Mouse (Mus musculus) adrenal gland, adult (tissue): ENCODE results near the gene Apoa4.
A peak's percentile ranks its signal among the peaks of the same experiment; 100 is the strongest.

Experiments
- DNase-seq, 2 experiments: peaks; one replicate each; pipeline ENCODE4 v3.0.0; 2022 to 2023; ENCODE audit warnings: low spot score in 1 of 2; ENCODE audit not compliant: inconsistent age in 2 of 2

Gene Apoa4

DNA sequence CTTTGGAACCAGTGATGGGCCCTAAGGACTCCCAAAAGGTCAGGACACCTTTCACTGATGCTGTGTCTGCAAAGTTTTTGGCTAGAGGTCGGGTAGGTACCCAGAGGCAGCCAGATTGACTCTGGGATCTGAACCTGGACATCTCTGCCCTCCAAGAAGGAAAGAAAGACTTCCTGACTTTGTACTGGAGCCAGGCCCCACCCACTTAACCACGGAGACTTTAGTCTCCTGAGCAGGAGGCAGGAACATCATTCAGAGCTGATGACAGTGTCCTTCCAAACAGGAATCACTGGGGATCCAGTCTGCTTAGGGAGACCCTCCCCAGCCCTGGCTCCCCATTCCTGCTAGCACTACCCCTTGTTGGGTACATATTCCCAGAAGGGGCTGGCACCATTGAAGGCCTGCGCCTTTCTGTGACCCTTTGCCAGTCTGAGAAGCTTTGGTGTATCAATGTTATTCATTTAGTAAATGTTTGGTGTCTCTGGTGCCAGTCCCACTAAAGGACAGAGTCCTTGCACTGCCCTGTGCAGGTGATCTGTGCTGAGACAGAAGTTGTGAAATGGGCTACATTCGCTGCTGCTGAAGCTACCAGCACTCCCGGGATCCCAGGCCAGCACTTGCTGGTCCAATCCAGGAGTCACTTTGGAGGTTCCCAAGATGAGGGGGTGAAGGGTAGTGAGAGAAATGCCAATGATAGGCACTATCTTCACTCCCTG lies 15.4 kb upstream of the Apoa4 start:
- DNase-seq: no peak

DNA sequence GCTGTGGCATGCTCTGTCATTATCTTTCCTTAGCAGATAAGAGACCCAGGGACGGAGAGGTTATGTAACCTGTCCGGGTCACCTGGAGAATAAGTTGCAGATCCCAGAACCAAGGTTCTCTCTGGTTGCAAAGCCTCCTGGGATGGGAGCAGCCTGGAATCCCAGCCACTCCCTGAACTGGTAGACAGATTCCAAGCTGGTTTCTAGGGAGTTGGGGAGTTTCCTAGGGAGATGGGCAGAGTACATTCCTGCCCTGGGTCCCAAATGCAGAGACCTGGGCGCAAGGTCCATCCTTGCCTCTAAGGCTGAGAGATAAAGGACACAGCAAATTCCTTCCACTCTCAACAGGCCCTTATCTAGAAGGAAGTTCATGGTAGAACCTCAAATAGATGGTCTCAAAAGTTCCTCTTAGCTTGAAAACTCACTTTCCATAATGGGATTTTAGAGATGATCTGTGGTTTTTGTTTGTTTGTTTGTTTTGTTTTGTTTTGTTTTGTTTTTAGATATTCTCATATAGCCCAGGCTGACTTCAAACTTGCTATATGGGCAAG lies 13.4 kb upstream of the Apoa4 start:
- no peak for DNase-seq

DNA sequence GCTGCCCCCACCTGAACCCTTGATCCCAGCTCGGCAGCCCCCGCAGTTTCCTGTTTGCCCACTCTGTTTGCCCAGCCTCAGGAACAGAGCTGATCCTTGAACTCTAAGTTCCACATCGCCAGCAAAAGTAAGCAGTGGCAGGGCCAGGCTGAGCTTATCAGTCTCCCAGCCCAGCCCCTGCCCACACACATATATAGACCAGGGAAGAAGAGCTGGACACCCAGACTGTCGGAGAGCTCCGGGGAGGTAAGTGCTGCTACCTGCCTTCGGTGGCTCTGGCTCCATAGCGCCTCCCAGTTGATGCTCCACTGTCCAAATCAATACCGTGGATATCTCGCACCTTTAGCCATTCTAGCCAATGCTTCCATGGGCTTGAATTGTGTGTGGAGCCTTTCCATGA lies 12.0 kb upstream of the Apoa4 start, which contains the start of gene Apoa1:
Apoa1 (plus strand) TSS at position 90 of the 400 bp plus-strand sequence.
- no peak for DNase-seq

DNA sequence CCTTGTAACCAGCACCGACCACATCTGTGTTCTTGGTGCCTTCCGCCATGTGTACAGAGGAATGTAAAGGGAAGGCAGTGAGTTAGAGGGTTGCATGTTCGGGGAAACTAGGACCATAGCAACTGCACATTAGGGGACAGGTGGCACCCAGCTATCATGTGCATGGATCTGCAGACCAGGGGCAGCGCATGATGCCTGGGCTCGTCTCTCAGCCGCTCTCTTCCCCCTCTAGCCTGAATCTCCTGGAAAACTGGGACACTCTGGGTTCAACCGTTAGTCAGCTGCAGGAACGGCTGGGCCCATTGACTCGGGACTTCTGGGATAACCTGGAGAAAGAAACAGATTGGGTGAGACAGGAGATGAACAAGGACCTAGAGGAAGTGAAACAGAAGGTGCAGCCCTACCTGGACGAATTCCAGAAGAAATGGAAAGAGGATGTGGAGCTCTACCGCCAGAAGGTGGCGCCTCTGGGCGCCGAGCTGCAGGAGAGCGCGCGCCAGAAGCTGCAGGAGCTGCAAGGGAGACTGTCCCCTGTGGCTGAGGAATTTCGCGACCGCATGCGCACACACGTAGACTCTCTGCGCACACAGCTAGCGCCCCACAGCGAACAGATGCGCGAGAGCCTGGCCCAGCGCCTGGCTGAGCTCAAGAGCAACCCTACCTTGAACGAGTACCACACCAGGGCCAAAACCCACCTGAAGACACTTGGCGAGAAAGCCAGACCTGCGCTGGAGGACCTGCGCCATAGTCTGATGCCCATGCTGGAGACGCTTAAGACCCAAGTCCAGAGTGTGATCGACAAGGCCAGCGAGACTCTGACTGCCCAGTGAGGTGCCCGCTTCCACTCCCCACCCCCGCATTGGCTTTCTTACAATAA lies 10.7 kb upstream of the Apoa4 start:
- peak; percentile 85 to 93 for DNase-seq

DNA sequence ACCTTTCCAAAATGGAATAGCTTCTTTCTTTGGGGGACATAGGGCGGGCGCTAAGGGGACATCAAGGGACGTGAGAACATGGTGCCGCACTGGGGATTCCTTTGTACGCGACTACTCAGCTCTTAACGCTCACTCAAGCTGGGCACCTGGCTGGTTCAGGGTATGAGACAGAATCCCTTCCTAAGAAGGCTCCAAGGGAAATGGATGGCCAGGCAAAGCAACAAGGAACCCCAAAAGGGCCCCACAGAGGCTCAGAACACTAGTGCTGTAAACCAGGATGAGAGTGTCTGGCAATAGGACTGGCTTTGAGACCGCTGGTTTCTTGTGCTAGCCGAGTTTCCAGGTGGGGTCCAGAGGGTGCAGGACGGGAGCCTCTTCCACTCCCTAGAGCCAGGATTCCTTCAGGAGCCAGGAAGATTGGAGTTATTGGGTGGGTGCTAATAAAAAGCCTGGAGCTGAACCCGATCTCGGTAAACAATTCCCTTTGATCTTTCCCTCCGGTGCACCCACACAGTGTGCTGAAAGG lies 10.0 kb upstream of the Apoa4 start:
- no peak for DNase-seq

DNA sequence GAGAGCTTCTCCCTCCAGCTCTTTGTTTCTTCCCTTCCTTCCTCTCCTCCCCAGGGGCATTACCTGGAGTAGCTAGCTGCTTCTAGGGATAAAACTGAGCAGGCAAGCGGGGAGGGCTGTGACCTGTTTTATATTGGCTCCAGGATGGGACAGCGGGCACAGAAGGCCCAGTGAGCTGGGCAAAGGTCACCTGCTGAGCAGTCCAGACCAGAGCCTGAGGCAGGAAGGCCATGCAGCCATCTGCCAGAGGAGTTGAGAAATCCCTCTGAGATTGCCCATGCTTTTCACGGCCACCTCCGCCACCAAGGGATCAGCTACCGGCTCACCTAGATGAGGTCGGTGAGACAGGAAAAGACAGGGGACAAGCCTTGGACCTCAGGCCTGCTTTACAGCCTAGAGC lies 5.3 kb upstream of the Apoa4 start:
- DNase-seq: peak in 1 of 2 experiments; percentile 69

DNA sequence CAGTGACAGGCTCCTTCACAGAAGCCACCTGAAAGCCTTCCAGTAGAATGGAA lies 5.1 kb upstream of the Apoa4 start, which contains the start of gene Apoc3:
Apoc3 (minus strand) TSS at position 41 of the 53 bp plus-strand sequence.
- DNase-seq: no peak

DNA sequence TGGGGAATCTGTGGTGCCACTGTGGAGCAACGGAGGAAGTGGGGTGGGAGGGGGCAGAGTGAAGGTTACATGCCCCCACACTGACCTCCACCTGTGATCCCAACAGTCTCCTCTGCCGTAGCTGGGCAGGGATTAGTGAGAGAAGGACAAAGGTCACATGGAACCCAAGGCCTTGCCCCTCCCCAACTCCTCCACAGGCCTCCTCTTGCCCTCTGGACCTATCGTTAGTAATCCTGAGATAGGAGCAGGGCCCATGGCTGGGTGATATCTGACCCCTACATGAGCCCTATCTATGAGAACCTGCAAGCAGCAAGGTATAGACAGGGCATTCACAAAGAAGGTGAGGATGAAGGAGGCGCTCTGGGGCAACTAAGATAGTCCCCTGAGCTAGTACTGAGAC lies 4.8 kb upstream of the Apoa4 start:
- DNase-seq: no peak

DNA sequence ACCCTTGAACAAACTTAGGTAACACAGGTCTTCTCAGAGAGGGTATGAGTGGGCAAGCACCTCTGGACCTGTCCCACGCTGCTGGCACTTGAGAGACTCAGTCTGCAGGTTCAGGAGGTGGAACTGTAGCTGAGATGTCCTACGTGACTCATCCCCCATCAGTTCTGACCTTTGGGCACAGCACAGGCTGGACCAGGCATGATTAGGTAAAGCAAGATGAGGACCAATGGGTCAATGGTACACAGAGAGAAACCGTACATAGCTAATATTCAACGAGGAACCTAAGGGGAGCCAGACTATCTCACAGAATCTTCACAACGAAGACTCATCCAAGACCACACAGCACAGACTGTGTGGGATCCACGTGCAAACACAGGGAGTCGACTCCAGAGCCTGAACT lies 1.6 kb upstream of the Apoa4 start:
- DNase-seq: no peak

DNA sequence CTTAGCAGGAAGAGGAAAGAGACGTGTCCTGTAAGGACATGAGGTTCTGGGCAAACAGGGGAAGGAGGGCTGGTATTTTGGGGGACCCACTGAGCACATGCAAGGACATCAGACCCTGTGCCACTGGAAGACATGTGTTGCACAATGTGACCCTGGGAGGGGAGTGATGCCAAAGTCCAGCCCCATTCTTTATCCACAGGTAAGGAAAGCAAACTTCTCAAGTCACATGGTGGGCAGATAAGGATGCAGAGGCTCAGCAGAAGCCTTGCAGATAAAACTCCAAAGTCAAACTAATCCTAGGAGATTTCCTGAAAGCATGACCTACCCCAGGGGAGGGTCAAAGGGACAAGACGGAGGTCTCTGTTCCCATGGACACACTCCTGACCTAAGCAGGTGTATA lies 1.3 kb downstream of the Apoa4 start:
- DNase-seq: no peak

DNA sequence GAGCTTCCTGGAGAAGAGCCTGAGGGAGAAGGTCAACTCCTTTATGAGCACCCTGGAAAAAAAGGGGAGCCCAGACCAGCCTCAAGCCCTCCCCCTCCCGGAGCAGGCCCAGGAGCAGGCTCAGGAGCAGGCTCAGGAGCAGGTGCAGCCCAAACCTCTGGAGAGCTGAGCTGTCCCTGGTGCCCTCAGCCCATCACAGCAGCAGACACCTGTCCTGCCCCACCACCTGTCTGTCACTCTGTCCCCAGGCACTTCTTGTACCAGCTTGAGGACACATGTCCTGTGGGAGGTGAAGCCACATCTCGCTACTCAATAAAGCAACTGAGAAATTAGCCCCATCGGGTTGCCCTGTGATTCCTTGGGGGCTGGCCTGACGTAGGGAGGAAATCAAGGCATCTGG lies 2.6 kb downstream of the Apoa4 start:
- no peak for DNase-seq

DNA sequence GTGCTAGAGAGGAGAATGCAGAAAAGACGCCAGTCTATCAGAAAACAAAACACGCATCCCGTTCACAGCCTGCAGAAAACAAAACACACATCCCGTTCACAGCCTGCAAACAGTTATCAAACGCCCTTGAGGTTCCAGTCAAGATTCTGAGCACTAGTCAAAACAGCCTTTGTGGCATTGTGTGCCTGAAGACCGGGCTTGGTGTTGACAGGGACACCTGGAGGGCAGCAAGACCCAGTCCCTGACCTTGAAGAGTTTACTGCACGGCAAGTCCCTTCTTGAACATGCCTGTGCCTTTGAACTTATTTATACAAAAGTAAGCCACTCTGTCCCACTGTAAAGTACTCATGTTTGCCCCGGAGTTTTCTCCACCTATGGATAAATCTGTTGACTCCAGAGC lies 3.1 kb downstream of the Apoa4 start:
- no peak for DNase-seq

DNA sequence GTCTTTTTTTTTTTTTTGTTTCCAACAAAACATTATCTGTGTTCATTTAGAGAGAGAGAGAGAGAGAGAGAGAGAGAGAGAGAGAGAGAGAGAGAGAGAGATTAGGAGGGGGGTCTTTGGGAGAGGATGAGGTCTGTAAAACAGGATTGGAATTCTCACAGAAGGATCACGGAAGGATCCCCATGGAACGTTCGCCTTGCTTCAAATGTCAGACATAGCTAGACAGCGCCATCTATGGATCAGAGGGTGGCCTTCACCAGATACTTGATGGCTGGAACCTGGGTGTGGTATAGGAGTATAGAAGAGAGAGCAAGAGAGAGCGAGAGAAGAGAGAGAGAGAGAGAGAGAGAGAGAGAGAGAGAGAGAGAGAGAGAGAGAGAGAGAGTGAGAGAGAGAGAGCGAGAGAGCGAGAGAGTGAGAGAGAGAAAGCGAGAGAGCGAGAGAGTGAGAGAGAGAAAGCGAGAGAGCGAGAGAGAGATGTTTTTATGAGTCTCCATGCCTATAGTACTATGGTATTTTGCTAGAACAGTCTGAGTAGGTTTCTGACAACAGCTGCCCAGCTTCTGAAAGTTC lies 6.3 kb downstream of the Apoa4 start:
- peak; percentile 48 to 84 for DNase-seq

DNA sequence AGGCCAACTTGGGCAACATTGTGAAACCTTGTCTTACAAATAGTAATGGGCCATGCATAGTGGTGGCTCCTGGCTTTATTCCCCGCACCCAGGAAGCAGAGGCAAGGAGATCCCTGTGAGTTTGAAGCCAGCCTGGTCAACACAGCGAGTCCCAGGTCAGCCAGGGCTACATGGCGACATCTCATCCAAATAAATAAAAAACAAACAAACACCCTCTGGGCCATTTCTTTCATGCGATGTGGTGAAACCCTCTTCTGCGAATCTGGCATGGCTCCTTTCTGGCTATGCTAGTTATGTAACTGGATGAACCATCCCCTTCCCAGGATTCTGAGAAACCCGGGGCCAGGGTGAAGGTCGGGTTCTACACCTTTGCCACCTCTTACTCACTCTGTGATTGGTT lies 15.7 kb downstream of the Apoa4 start:
- peak in 1 of 2 experiments; percentile 52 for DNase-seq

DNA sequence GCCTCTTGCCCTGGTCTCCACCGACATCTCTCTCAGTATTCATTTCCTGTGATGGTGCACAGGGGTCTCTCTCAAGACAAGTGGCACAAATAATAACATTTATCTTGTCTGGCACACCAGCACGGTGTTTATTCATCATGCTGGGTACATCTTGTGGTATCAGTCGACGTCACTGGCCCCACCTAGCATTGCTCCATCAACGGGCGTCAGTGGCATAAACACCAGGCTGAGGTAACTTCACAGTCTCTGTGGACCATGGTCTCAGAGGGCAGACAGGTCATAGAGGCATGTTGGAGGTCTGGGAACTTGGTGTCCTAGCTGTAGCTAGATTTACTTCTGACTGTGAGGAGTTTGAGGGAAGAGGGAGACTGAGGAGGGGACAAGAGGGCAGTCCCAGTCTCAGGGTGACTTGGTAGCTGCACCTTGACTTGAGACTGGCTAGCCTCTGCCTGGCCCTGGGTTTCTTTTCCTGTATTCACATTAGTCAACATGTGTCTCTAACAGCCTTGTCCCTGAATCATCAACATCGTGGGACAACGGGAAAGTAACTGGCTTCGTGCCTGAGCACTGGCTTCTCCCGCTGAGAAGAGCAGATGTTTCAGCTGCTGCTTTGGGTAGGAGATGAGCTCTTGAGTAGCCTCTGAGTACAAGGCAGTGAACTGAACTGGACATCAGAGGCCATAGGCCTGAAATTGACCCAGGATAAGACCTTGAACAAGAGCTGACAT lies 16.3 kb downstream of the Apoa4 start:
- DNase-seq: peak in 1 of 2 experiments; percentile 80

DNA sequence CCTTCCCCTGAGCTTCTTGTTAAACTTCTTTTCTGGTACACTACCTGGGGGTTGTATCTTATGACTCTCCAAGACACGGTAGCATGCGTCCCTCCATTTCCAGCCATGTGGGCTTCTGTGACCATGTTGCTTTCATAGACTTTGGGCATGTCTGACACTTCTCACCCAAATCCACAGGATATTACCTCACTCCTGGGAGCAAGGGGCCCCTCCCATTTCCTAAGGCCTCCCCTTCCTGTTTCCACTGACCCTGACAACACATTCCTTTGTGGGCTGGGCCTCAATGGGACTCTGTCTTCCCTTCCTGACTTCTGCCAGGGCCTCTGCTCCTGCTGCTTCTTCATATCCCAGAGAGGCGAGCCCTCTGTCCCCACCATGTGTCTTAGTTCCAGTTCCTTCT lies 17.1 kb downstream of the Apoa4 start:
- DNase-seq: peak in 1 of 2 experiments; percentile 52

DNA sequence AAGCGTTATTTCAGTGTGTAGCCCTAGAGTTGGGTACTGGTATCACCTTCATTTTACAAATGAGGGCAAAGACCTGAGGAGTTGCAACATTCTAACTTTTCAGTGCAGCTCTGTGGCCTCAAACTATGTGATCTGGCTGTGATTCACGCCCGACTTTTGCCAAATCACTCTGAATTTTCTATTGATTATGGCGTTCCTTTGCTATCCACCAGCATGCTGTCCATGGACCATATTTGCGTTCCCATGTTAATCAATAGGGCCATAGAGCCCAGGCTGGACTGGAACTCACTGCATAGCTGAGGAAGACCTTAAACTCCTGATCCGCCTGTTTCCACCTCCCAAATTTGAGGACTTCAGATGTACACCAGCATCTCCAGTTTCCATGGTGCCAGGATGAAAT lies 18.6 kb downstream of the Apoa4 start:
- DNase-seq: no peak

DNA sequence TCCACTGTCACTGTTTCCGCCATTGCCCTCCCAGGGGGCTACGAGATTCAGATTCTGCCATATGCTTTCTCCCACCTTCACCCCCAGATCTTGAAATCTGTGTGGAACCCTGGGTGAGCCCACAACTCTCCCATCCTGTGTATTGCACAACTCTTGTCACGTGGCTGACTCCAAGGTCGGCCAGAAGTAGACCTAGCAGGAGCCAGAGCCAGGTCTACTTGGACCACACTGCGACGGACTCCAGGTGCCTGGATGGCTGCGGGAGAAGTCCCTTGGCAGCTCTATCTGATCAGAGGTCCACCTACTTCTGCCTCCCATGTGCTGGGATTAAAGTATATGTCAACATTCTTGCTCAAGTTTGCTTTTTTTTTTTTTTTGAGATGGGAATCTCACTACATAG lies 20.6 kb downstream of the Apoa4 start:
- peak; percentile 34 to 65 for DNase-seq

DNA sequence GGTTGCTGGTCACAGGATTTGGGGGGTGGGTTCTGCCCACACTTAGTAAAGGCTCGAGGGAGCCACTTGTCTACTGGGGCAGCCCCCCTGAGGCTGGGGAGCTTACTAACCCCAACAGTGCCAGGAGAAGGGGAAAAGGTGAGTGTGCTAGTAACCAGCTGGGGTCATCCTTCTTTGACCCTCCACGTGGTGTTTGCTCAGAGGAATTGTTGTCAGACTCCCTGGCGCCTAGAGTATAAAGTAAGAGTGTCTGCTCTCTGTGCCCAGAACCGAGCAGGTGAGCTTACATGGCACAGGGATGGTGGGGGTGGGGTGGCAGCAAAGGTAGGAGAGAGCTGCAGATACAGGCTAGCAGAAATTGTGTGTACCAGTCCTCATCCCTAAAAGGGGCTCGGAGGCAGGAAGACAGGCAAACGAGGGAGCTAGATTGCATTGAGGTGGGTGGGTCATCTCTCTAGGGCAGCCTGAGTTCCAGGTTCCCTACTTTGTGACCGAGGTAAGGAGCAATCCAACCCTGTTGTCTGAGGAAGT lies 27.9 kb downstream of the Apoa4 start, which contains the start of gene Apoa5:
Apoa5 (plus strand) TSS at position 291 of the 531 bp plus-strand sequence.
- DNase-seq: no peak

DNA sequence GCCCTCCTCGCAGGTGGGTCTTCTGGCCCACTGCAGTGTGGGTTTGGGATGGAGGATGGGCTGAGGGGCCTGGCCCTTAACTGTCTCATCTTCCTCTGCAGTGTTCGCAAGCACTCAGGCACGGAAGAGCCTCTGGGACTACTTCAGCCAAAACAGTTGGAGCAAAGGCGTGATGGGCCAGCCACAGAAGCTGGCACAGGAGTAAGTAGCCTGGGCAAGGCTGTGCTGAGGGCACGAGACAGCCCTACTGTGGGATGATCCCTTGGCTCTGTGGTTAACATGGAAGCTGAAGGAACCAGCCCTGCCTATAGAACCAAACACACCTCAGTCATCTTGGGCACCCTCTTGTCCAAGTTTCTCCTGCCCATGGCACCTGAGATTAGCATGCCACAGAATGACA lies 28.6 kb downstream of the Apoa4 start:
- DNase-seq: no peak

DNA sequence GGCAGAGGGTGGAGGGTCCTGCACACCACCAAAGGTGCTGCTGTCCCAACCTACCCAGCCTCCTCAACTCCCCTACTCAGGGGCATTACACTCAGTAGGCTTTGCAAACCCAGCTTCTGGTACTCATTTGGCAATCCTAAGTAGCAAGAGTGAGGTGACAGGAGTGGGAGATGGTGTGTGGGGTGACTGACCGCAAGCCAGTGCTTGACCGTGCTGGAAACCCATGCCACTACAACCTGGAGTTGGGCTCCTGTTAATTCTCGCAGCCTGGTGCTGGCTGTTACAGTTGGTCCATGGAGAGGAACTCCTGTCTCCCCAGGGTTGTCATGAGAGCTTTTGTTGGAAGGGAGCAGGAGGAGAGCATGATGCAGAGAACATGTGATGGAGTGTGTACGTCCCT lies 30.3 kb downstream of the Apoa4 start:
- DNase-seq: no peak
